Comparison of ENCODE assay signal across 16 mouse cellular contexts in the genomic region with DNA sequence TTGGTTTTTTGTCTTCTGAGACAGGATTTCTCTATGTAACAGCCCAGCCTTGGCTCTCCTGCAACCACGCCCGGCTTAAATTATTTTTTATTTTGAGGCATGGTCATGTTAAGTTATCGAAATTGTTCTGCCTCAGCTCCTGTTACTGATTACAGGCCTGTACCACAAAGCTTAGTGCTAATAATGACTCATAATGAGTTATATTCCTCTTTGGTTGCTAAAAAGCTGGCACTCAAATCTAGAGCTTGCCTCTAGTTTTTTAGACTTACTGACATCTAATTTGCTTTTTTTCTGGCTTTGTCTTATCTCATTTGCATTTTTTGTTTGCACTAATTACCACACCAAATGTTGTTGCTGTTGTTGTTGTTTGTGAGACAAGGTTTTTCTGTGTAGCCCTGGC. TPM values are rescaled to one million over a fixed set of nuclear protein-coding genes. Genes with fewer than 3 reads are reported as not detected.
DNase-seq lines count a peak whose midpoint lies in the region; ATAC-seq and TF ChIP-seq lines count a peak whose summit lies in the region.
"Had no signal": no experiment of that assay in that cellular context is flagged by ENCODE, and none has a peak within 500 bp of the region (broad histone marks: within the 10 kb centered on the region; RNA-seq: fewer than 3 reads in every experiment).

No protein-coding gene starts in this region.

- TF ChIP-seq POLR2A in embryonic fibroblast, embryonic 13.5 days (IDR thresholded peaks at IDR 0.05; ENCODE audit: low read depth, low read length), result no peak

- peaks cover 6% of the 10 kb centered on the region for H3K79me3 ChIP-seq in C2C12 (ENCODE audit: low read depth)

- DNase-seq in heart, postnatal 0 days (ENCODE audit: low spot score), result no peak
- DNase-seq in heart, postnatal 10 days, result no peak
- no peak for DNase-seq in liver, postnatal 0 days
- no peak for DNase-seq in ovary, adult 18-20 months (ENCODE audit: low spot score)
- no peak for DNase-seq in kidney, adult 18-20 months
- DNase-seq: cerebellum, adult 9-10 months; gastrocnemius, postnatal 25 days; kidney, adult 8-10 months; lung, postnatal 4 days; retina, postnatal 1 day; thymus, adult 18-20 months had no signal

- H3K36me3 ChIP-seq in heart, postnatal 0 days (replicated peaks; ENCODE audit: control insufficient read depth, insufficient read depth, low read length), result no peaks in the 10 kb centered on the region
- H3K36me3 ChIP-seq in C2C12 (ENCODE audit: control insufficient read depth, insufficient read depth), result no peaks in the 10 kb centered on the region
- no peaks in the 10 kb centered on the region for H3K36me3 ChIP-seq in liver, postnatal 0 days (replicated peaks; ENCODE audit: insufficient read depth, low read length)
- H3K36me3 ChIP-seq: hindbrain, embryonic 12.5 days; limb, embryonic 15.5 days had no signal

- intact Hi-C loops in heart, postnatal 10 days (cut with DNase I), result no loop called here

- no peak for ATAC-seq in heart, postnatal 0 days (ENCODE audit: insufficient read depth, low read depth)
- ATAC-seq in liver, postnatal 0 days, result no peak
- ATAC-seq: Patski had no signal

- H3K4me3 ChIP-seq in heart, postnatal 0 days (ENCODE audit: low read depth, low read length), result no peak overlapping the region
- H3K4me3 ChIP-seq in C2C12 (ENCODE audit: insufficient read depth, poor library complexity, severe bottlenecking), result no peak overlapping the region
- no peak overlapping the region for H3K4me3 ChIP-seq in embryonic fibroblast, embryonic 13.5 days (ENCODE audit: insufficient read depth, low read length)
- H3K4me3 ChIP-seq in liver, postnatal 0 days (ENCODE audit: low read depth, low read length), result 0 out of 2 replicates have a peak overlapping the region, but pooled peaks have one; percentile 13
- H3K4me3 ChIP-seq: hindbrain, embryonic 12.5 days; limb, embryonic 15.5 days had no signal

- no peaks in the 10 kb centered on the region for H3K9me3 ChIP-seq in heart, postnatal 0 days (replicated peaks; ENCODE audit: control insufficient read depth, low read length)
- no peaks in the 10 kb centered on the region for H3K9me3 ChIP-seq in liver, postnatal 0 days (ENCODE audit: low read length)
- H3K9me3 ChIP-seq: hindbrain, embryonic 12.5 days; limb, embryonic 15.5 days had no signal

- peaks cover 39% of the 10 kb centered on the region for H3K4me1 ChIP-seq in heart, postnatal 0 days (ENCODE audit: control insufficient read depth, insufficient read depth)
- H3K4me1 ChIP-seq in embryonic fibroblast, embryonic 13.5 days (ENCODE audit: control insufficient read depth, insufficient read depth, low read length), result peaks cover 2% of the 10 kb centered on the region; the same call in 1 of the 2 replicates
- H3K4me1 ChIP-seq in liver, postnatal 0 days (ENCODE audit: insufficient read depth), result peaks cover 54% of the 10 kb centered on the region

- no peak overlapping the region for H3ac ChIP-seq in C2C12 (ENCODE audit: control insufficient read depth, insufficient read length, low read depth)

- no peak for TF ChIP-seq CTCF in heart, postnatal 0 days (IDR thresholded peaks at IDR 0.05; ENCODE audit: low read depth)
- no peak for TF ChIP-seq CTCF in C2C12 (IDR thresholded peaks at IDR 0.05; ENCODE audit: control insufficient read depth, insufficient read depth, insufficient read length)
- TF ChIP-seq CTCF in embryonic fibroblast, embryonic 13.5 days (IDR thresholded peaks at IDR 0.05; ENCODE audit: borderline replicate concordance, insufficient read depth, low read length), result no peak
- TF ChIP-seq CTCF in liver, postnatal 0 days (IDR thresholded peaks at IDR 0.05; ENCODE audit: low read depth), result no peak

- no peak overlapping the region for H3K9ac ChIP-seq in heart, postnatal 0 days (replicated peaks; ENCODE audit: low read depth, low read length)
- H3K9ac ChIP-seq in liver, postnatal 0 days (replicated peaks), result 0 out of 2 replicates have a peak overlapping the region, but pooled peaks have one; percentile 58
- H3K9ac ChIP-seq: hindbrain, embryonic 12.5 days; limb, embryonic 15.5 days had no signal

- H3K27me3 ChIP-seq in heart, postnatal 0 days (ENCODE audit: control insufficient read depth, insufficient read depth, low read length), result no peaks in the 10 kb centered on the region
- H3K27me3 ChIP-seq in C2C12 (ENCODE audit: control insufficient read depth, insufficient read depth, insufficient read length), result no peaks in the 10 kb centered on the region
- H3K27me3 ChIP-seq in liver, postnatal 0 days (ENCODE audit: insufficient read depth, low read length), result no peaks in the 10 kb centered on the region
- H3K27me3 ChIP-seq: hindbrain, embryonic 12.5 days; limb, embryonic 15.5 days; Patski had no signal

- peaks cover 27% of the 10 kb centered on the region for H3K79me2 ChIP-seq in C2C12 (ENCODE audit: control insufficient read depth, insufficient read depth)

- no peak for TF ChIP-seq EP300 in heart, postnatal 0 days (IDR thresholded peaks at IDR 0.05; ENCODE audit: low read depth)
- TF ChIP-seq EP300 in liver, postnatal 0 days (IDR thresholded peaks at IDR 0.05; ENCODE audit: low read depth), result no peak

- H3K4me2 ChIP-seq in heart, postnatal 0 days (ENCODE audit: low read depth, low read length), result no peak overlapping the region
- H3K4me2 ChIP-seq in liver, postnatal 0 days (ENCODE audit: low read depth, low read length), result peak overlapping the region; percentile 65
- H3K4me2 ChIP-seq: hindbrain, embryonic 12.5 days; limb, embryonic 15.5 days had no signal

- WGBS in heart, postnatal 0 days, result 83% methylated on average over 3 of the region's 3 CpGs
- 81% methylated on average over 3 of the region's 3 CpGs for WGBS in liver, postnatal 0 days (ENCODE audit: insufficient replicate concordance)

- H3K27ac ChIP-seq in heart, postnatal 0 days (ENCODE audit: low read depth), result peak overlapping the region; percentile 100
- H3K27ac ChIP-seq in embryonic fibroblast, embryonic 13.5 days (ENCODE audit: insufficient read depth, low read length), result peak overlapping the region; percentile 19; the same call in 1 of the 2 replicates
- H3K27ac ChIP-seq in liver, postnatal 0 days (ENCODE audit: low read depth), result peak overlapping the region; percentile 83
- H3K27ac ChIP-seq: hindbrain, embryonic 12.5 days; limb, embryonic 15.5 days had no signal

TF ChIP-seq in C2C12, 6 proteins besides CTCF, POLR2A, EP300 and RAD21:
- TF ChIP-seq USF1 (IDR thresholded peaks at IDR 0.05; ENCODE audit: low read depth) (no peak), MYOD1 (IDR thresholded peaks at IDR 0.05; ENCODE audit: control insufficient read depth, insufficient read length, low read depth) (no peak), FOSL1 (IDR thresholded peaks at IDR 0.05; ENCODE audit: insufficient read depth, low read length, poor library complexity, severe bottlenecking) (peak; percentile 26), CEBPB (IDR thresholded peaks at IDR 0.05; ENCODE audit: low read depth) (no peak), MAX (IDR thresholded peaks at IDR 0.05) (no peak)

RNA-seq across cellular contexts. Expression of a gene that starts 8.3 kb away (rescaled TPM):
- 746 and 806 TPM in 2 replicates for total RNA-seq in heart, postnatal 0 days (2014; rRNA removed; ENCODE audit: low replicate concordance)
- 1,059 and 1,111 TPM in 2 replicates for polyA plus RNA-seq in heart, postnatal 0 days (2015; fragmentation: Nextera tagmentation; extraction: Ambion mirVana)
- total RNA-seq in heart, postnatal 10 days (2021), result 1,000 to 10,000 TPM; 3,104 to 3,215 TPM
- 5,697 TPM for polyA plus RNA-seq in C2C12 (2012; fragmentation: generic; extraction: Trizol)
- 3,843 and 4,417 TPM in 2 replicates for polyA plus RNA-seq in embryonic fibroblast, embryonic 13.5 days (2011; ENCODE audit: insufficient read length, low read depth, missing spikeins)
- polyA plus RNA-seq in liver, postnatal 0 days (2015; fragmentation: Nextera tagmentation; extraction: Ambion mirVana), result 874 and 942 TPM in 2 replicates

RNA-seq across cellular contexts. Expression of a gene that starts 49.7 kb away (rescaled TPM):
- 39.0 and 39.2 TPM in 2 replicates for total RNA-seq in heart, postnatal 0 days (2014; rRNA removed; ENCODE audit: low replicate concordance)
- polyA plus RNA-seq in heart, postnatal 0 days (2015; fragmentation: Nextera tagmentation; extraction: Ambion mirVana), result 6.2 and 6.3 TPM in 2 replicates
- total RNA-seq in heart, postnatal 10 days (2021), result 10 to 100 TPM; 20.2 to 23.5 TPM
- polyA plus RNA-seq in C2C12 (2012; fragmentation: generic; extraction: Trizol), result 15.9 TPM
- 22.3 and 23.8 TPM in 2 replicates for polyA plus RNA-seq in embryonic fibroblast, embryonic 13.5 days (2011; ENCODE audit: insufficient read length, low read depth, missing spikeins)
- 13.6 and 13.7 TPM in 2 replicates for polyA plus RNA-seq in liver, postnatal 0 days (2015; fragmentation: Nextera tagmentation; extraction: Ambion mirVana)

Comparison
In these comparisons a context has a peak if more than half of its experiments do, and no peak if none do; other contexts are left out.
1. H3K27ac ChIP-seq: peak in every context shown above with its lines; median percentile 100 in heart, postnatal 0 days; 83 in liver, postnatal 0 days; 19 in embryonic fibroblast, embryonic 13.5 days.